Mouse (Mus musculus): ENCODE measurements around the gene Lrrc4c.

The Lrrc4c gene

DNA sequence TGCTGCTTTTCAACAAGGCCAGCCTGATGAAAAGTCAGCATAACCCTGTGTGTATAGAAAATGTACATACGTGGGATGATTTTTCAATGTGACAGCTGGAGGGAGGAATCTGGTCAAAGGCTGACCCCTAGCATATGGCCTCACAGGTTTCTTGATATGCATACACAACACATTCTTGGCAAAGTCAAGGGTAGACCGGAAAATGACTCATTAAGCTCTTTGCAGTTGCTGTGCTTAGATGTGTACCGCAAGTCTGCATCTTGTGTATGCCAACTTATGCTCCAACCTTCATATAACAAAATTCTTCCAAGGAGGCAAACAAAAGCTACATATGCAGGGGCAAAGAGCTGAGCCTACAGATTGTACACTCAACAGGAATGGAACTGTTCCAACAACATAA, 631.6 kb downstream of the Lrrc4c start:
- peak; percentile 2 for DNase-seq

DNA sequence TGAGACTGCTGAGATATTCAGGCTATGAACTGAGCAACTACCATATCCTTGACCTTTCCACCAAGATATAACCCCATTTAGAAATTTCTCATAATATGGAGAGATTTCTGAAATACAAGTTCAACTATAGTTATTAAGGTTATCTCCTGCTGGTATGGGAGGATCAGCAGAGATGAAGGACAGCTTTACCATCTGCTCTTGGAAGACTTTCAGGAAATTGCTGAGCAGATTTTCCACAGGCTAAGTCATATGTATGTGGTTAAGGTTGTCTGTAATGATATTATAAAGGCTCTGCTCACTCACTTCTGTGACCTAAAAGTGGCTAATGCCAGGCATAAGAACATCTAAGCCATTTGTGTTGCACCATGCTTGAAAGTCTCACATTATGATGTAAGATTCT, 681.6 kb downstream of the Lrrc4c start:
- no peak for DNase-seq

DNA sequence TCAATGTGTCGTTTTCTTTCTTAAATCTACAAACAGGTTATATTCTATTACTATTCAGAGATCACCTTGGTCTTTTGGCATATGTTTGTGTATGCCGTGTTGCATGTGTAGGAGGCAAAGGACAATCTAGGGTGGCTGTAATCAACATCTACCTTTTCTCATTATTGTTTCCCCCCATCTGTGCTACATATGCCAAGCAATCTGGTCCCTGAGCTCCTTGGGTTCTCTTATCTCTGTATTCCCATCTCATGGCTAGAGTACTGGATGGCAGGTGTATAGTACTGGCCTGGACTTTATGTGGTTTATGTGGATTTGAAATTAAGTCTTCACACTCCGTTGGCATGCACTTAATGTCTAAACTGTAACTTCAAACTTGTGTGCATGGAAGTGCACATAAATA, 700.4 kb downstream of the Lrrc4c start:
- DNase-seq: no peak

DNA sequence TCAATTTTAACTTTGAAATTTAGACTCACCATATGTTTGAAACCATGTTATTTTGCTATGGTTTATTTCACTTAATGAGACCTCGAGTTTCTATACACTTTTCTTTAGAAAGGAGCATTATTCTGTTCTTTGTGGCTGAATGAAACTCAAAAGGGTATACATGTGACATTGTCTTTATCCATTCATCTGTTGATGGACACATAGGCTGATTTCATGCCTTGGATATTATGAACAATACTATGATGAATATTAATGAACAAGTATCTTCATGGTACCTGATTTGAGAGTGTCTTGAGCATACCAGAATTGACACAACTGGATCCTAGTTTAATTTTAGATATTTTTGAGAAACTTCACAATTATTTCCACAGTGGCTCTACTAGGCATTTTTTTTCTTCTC, 709.0 kb downstream of the Lrrc4c start:
- no peak for DNase-seq

DNA sequence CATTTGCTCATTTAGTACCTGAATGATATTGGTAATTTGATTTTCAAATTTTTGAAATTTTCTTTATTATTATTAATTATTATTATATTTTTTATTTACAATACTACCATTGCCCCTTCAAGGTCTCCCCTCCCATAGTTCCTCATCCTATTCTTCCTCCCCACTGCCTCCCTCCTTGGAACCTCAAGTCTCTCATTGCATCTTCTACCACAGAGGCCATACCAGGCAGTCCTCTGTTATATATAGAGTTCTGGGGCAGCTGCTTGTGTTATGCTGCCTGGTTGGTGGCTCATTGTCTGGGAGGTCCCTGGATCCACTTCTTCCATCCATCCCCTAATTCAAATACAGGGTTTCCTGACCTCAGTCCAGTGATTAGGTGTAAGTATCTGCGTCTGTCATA, 709.6 kb downstream of the Lrrc4c start:
- DNase-seq: no peak

DNA sequence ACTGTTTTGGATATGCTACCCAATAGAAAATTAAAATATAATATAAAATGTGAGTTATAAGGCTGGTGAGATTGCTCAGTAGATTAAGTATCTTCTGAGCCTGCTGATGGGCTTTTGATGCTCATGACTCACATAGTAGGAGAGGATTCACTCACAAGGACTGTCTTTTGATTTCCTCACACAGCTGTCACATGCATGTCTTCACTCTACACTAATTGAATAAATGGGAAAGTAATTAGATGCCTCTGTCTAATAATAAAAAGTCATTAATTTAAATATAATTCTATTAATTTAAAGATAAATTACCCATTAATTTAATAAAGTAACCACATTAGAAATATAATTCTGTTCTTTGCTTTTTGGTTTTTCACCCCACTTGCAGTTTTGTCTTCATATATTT, 718.4 kb downstream of the Lrrc4c start:
- DNase-seq: no peak

DNA sequence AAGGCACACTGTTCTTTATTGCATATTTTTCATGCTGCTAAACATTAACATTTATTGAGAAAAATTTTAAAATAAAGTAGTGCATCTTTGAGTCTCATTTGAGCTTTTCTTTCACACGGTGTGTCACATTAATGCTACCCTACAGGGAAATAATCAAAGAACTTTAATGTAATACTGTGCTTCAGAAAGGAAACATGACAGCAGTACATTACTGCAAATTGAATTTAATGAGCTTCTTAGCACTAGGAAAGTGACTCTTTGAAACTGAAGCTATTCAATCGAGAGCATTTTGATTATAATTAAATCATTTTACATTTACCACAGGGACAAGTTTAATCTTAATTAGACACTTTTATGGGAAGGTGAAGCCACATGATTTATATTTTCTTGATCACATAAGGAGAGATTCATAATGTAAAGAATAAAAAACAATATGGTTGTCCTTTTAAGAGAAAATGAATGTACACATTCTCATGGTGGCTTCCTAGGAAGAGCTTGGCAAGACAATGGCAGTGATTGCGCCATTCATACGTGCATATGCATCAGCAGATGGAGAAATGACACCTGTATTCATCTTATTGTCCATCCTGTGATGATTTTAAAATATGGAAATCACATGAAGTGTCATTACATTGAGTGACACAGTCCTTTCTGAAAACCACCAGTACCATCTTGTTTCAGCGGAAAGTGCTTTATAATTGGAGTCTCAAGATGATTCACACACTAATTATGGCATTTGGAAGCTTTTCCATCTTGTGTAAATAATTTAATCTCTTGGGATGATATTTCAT, 719.2 kb downstream of the Lrrc4c start:
- DNase-seq: no peak

DNA sequence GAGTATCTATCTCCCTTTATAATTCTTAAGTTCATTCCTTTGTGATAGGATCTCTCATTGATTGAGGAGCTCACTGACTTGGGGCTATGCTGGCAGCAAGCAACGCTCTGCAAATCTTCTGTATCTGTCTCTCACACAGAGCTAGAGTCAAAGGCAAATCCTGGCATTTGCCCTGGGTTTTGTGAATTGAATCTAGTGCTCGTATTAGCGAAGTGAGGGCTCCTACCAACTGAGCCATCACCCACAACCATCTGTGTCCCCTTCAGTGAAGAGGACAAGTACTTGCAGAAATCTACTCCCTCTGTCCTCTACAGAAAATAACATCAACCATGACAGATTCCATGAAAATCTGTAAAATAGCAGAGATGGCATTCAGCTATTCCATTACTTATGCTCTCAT, 726.0 kb downstream of the Lrrc4c start:
- peak; percentile 57 for DNase-seq

DNA sequence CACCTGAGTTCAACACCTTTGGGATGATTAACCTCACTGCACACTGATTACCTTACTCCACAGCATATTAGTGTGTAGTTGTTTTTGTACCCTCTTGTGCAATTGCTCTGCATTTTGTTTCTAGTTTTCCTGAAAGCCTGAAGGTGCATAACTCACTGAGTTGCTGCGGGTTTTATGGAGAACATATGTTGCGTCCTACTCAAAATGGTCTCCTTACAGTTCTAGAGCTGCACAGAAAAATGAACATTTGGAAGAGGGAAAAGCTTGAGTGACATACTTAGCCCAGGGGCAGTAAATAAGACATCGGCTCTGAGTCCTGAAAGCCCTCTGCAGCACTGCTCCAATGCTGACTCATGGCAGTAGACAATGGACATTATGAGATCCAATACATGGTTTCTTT, 727.7 kb downstream of the Lrrc4c start:
- no peak for DNase-seq

DNA sequence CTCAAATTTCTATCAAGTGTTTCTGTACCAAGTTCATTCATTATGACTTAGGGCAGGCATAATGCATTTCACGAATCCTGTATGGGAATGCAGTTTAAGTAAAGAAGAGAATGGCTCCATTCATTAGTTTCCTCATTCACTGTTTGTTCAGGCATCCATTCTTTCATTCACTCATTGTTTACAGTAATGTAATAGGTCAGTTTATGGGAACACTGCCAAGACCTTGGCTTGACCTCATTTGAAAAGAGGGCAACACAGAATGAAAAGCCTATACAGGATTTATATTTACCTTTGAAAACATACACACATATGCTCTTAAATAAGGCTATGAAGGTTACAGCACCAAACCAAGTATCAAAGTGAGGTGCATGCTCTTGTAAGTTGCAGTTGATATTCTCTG, 762.2 kb downstream of the Lrrc4c start:
- DNase-seq: no peak

DNA sequence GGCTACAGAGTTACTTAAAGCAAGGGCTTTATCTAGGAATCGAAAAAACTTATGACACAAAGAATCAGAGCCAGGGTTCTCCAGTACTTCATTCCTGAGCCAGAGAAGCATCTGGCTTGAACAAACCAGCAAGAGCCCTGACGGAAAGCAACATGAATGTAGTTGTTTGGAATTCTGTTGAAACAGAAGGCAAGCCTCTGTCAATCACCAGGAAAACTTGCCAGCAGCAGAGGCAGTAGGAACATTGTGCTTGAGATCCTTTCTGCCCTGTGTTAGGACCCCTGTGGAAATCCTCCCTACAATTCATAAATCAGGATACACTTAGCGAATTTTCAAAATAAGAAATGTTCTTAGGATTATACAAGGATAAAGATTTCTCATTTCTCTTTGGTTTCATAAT, 780.0 kb downstream of the Lrrc4c start:
- DNase-seq: peak; percentile 47

DNA sequence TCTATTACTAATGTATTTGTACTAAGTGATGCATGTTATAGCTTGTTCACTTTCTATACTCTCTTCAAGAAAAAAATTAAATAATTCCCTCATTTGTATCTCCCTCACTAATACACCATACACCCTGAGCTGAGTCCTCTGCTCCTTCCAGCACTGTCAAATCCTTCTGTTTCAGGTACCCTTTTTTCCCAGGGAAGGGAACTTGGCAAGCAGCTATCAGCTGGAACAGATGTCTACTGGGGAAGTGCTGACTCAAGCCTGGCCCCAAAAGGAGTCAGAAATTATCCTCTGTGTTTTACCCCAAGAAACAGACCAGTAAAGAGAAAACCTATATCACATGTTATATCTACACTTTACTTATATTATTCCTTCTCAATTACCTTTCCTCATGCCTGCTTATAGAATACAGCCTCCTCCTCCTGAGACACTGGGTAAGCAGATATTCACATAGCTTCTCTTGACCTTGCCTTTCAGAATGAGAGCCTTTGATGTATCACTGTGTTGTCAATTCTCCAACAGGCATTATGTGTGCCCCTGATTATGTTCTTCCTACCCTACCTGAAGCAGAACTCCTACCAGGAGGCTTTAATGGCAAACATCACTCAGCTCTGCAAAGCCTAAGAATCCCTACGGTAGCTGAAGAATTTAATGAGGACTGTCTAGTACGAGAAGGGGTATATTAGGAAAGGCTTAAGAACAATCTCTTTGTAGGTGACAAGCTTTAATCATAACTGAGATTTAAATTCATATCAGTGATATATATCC, 785.6 kb downstream of the Lrrc4c start:
- DNase-seq: no peak

DNA sequence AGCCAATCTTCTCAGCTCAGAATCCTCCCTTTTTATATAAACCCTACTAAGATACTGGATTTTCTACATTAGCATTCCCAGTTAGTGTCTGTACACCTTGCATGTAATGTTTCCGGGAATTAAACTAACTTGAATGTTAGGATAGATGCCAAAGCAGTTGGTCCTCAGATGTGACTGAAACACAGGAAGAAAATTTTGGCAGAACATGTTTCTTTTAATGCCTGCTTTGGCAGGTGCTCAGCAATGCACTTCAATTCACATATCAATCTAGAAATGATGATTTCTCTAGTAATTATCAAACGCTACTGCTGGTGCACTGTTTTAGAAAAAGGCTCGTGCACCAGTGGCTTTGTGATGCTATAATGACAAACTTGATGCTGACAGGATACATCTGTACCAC, 806.3 kb downstream of the Lrrc4c start:
- DNase-seq: no peak

DNA sequence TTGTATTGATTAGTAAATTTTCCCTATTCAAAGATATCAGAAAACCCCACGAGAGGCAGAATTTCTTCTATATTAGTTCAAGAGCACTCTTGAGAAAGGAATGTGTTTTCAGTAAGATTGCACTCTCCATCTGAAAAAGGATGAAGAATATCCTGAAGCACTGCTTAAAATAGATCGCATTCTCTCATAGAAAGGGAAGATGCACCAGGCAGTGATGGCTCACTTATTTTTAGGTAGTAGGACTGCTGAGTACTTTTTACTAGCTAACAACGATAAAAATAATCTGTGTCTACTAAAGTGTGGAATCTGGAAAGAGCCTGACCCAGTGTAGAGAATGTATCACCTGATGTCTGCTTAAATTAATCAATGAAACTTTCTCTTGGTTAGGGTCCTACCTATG, 820.5 kb downstream of the Lrrc4c start:
- DNase-seq: no peak

DNA sequence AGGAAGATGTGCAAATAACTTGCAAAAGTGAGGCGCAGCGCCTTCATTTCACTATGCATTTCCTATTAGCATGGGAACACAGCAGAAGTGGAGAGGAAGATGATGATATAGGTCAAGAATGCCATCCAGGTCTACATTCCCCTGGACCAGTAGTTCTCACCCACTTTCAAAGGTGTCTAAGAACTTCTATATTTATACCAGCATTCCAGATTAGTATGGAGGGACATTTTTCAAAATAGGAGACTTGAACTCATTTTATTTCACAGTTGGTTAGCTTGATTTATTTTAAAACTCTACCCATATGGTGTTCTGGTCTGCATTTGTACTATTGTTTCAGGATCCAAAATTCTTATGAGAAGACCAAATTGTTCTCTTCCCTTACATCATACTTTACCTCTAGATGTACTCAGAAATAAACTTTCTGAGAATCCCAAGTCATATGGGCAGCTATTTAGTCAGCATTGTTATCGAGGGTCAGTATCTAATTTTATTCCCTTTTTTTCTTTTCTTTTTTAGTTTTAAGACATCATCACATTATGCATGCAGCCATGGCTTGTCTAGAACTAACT, 833.7 kb downstream of the Lrrc4c start:
- DNase-seq: no peak

DNA sequence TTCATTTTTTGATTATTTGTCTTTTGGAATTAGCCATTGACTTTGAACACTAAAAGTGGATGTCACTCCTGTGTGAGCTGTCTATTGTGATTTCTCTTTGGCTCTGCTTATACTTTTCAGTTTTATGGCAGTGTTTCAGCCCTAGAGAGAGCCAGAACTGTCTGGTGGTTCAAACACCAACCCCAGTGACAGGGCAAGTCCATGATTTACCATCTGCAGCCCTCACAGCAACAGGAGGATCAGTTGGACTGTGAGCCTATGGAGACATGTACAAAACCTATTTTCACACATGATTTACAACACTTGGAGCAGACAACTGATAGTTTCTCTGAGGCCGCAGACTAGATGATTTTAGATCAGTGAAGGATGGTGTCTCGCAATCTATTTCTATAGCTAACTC, 847.8 kb downstream of the Lrrc4c start:
- no peak for DNase-seq

DNA sequence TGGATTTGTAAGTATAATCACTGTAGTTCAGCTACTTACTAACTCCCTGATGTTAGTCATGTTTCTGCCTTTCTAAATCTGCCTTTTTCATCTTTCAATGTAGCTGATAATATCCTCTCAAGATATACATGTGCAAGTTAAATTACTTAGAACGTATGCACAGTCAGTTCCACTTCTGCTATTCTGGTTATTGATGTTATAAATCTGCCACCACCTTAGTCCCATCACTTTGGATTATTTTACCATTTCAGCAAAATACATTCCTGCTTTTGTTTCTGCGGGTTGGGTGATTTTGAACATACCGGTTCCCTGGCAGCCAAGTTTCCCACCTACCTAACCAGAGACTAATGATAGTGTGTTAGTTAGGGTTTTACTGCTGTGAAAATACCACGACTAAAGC, 860.4 kb downstream of the Lrrc4c start:
- no peak for DNase-seq

DNA sequence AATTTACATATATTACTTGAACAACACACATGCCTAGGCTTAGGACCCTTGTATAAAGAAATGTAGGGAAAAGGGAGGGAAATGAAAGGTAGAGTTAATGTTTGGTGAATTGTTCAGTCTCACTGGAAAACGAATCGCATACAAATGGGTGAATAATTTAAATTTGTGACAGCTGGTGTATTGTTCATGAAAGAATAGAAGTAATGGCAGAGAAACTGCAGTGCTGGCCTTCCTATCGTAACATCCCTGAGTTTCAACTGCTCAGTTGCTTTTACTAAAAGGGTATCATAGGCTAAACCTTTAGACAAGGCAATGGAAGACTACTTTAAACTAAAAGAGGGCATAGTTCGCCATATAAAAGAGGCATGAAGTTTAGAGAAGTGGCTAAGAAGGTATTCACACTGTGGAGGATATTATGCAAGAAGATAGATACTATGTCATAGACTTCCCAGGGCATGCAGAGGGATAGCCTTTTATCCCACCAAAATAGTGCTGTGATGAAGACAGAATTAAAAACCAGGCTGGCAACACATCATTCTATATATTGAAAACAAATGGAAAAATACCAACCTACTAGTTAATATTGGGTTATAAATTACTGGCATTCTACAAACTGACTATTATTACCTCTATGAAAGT, 879.1 kb downstream of the Lrrc4c start:
- no peak for DNase-seq

DNA sequence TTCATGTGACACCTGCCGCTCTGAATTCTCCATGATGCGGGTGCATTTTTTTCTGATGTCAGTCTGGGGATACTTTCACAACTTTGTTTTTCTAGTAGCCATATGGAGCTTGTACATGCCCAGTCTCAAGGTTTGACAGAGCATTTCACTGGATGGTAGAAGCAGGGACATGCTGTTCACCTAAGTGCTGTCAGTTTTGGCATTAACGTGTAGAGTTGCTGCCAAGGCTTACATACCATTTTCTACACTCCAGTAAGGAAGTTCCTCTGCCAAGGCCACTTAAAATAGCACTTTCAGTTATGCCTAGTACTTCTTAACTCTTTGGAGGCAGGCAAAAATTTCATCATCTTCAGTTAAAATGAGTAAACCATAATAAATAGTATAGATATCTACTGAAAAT, 915.0 kb downstream of the Lrrc4c start:
- peak; percentile 38 for DNase-seq

DNA sequence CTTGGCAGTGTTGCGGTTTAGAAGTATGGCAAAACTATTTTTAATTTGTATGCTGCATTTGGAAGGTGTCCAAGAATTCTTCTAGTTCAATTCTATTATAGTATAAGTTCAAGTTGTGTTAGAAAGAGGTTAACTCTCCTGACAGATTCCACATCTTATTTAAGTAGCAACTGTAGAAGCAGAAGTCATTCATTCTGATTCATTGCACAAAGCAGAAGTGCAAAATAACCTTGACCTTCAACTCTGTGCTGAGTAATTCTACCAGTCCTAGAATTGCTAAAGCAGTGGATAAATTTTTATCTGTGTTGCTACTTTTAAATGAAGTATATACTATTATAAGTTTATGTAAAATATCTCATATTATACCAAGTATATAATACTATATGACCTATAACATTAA, 916.1 kb downstream of the Lrrc4c start:
- no peak for DNase-seq

DNA sequence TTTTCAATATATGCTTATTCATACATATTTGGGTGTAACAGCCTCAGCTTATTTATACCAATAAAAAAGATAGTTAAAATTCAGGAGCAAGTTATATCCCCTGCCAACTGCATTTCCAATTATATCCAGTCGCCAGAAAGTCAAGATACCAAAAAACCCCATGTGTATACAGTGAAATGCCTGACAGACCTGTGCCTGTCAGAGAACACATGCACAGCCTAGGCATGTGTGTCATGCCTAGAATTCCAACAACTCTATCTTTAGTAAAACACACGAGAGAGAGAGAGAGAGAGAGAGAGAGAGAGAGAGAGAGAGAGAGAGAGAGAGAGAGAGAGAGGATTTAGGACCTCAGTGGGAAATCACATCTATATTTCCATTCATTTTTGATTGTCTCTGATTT, 956.7 kb downstream of the Lrrc4c start:
- no peak for DNase-seq

DNA sequence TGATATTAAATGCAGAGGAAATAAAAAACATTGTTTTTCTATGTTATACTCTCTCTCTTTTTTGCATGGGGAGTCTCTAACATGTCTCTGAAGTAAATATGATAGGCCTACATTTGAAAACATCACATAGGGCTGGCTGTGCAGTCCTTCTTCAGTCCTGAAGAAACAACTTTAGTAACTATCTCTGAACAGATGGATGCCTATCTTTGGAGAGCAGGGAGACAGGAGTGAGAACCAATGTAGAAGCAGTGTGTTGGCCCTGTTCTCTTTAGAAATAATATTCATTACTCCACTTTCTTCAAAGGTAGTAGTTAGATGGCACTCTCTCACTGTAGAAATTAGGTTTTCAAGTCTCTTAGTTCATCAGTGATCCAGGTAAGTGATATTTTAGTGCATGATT, 967.0 kb downstream of the Lrrc4c start:
- no peak for DNase-seq

DNA sequence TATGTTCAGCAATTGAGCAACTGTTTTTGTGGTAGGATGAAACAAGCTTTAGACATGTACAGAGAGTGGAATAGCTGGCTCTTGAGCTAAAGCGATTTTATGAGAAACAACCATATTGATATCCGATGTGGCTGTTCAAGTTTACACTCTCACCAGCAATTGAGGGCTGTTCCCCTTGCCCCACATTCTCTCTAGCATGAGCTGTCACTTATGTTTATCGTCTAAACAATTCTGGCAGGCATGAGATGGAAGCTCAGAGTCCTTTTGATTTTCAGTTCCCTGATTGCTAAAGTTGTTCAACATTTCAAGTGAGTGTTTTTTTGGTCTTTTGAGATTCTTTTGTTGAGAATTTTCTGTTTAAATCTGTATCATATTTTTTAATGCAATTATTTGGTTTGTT, 976.2 kb downstream of the Lrrc4c start:
- DNase-seq: no peak

DNA sequence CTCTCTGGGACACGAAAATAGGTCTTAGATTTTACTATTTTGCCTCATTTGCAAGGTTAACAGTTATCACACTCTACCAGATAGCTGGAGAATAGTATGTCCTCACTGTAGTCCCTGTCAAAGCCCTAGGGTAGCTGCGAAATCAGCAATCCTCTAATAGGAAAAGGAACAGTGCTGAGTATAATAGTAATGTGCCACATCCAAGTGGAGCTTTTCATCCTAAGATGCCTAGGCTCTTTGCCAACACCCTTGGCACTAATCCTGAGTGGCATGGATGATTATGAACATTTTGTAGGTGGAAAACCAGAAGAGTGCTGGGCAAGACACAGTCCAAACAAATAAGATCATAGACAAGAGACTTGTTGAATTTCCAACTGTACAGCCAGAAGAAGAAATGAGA, 981.7 kb downstream of the Lrrc4c start:
- peak; percentile 7 for DNase-seq

Measured in layer of hippocampus, adult 9-11 months (tissue).